Mouse (Mus musculus) cerebellum, adult 2 months (tissue): ENCODE data around the gene Elmo3.

ENCODE experiments used
- CTCF ChIP-seq: fragments of 200-500 bp; IDR thresholded peaks from 2 replicates; pipeline ENCODE4 v1.5.1; 2011; ENCODE audit warnings: low read depth, mild to moderate bottlenecking, control low read depth, low read length, moderate library complexity, borderline replicate concordance; ENCODE audit not compliant: insufficient read depth
- POLR2A ChIP-seq: fragments of 200-500 bp; IDR thresholded peaks from 2 replicates; pipeline ENCODE4 v1.6.1; 2011; ENCODE audit warnings: low read length, control low read depth, borderline replicate concordance; ENCODE audit not compliant: insufficient read depth

GRCm38 (mm10) chr8:105299962-105300361 lies 5.4 kb upstream of the Elmo3 start:
- TF ChIP-seq CTCF (no peak), POLR2A (no peak)
